Mouse (Mus musculus): ENCODE measurements around the gene Nubp1. TPM values are rescaled to one million over a fixed set of nuclear protein-coding genes. Genes with fewer than 3 reads are reported as not detected.

Nubp1 gene
- polyA plus RNA-seq, 1 experiment from 2014 or later: 36.6 TPM

- Histone ChIP-seq H3K4me2 (no peak overlapping the region), H3K9ac (no peak overlapping the region), H3K27me3 (replicated peaks) (no peaks in the 10 kb centered on the region), H3K9me3 (no peaks in the 10 kb centered on the region), H3K36me3 (peaks cover 100% of the 10 kb centered on the region), H3K4me3 (no peak overlapping the region), H3K4me1 (no peaks in the 10 kb centered on the region), H3K27ac (replicated peaks) (no peak overlapping the region)
- ATAC-seq (ENCODE audit: extremely low read depth, insufficient number of reproducible peaks, low FRiP score, low TSS enrichment): no peak
- 89% methylated on average over 9 of the region's 9 CpGs for WGBS
Measured at GRCm38 (mm10) chr16:10420447-10421054, 8.8 kb downstream of the Nubp1 start.

- H3K4me3 ChIP-seq: no peak overlapping the region
- H3K27me3 ChIP-seq (replicated peaks): no peaks in the 10 kb centered on the region
- WGBS: 55% methylated on average over 1 of the region's 1 CpGs
- no peak overlapping the region for H3K4me2 ChIP-seq
- no peak for ATAC-seq (ENCODE audit: extremely low read depth, insufficient number of reproducible peaks, low FRiP score, low TSS enrichment)
- no peaks in the 10 kb centered on the region for H3K9me3 ChIP-seq
- H3K36me3 ChIP-seq: peaks cover 5% of the 10 kb centered on the region; the same call in 1 of the 2 replicates
- H3K27ac ChIP-seq (replicated peaks): no peak overlapping the region
- no peak overlapping the region for H3K9ac ChIP-seq
- H3K4me1 ChIP-seq: peaks cover 4% of the 10 kb centered on the region; the same call in 1 of the 2 replicates
Measured at GRCm38 (mm10) chr16:10431911-10432310, 20.2 kb downstream of the Nubp1 start.

- H3K27me3 ChIP-seq (replicated peaks): no peaks in the 10 kb centered on the region
- 0 out of 2 replicates have a peak, but pooled peaks cover 1% of the 10 kb centered on the region for H3K36me3 ChIP-seq
- ATAC-seq (ENCODE audit: extremely low read depth, insufficient number of reproducible peaks, low FRiP score, low TSS enrichment): no peak
- peaks cover 4% of the 10 kb centered on the region; the same call in 1 of the 2 replicates for H3K4me1 ChIP-seq
- H3K9ac ChIP-seq: no peak overlapping the region
- WGBS: 75% methylated on average over 4 of the region's 4 CpGs
- H3K9me3 ChIP-seq: no peaks in the 10 kb centered on the region
- H3K4me3 ChIP-seq: no peak overlapping the region
- H3K4me2 ChIP-seq: no peak overlapping the region
- H3K27ac ChIP-seq (replicated peaks): no peak overlapping the region
Measured at GRCm38 (mm10) chr16:10432387-10432786, 20.6 kb downstream of the Nubp1 start.

- no peak for ATAC-seq (ENCODE audit: extremely low read depth, insufficient number of reproducible peaks, low FRiP score, low TSS enrichment)
- H3K27ac ChIP-seq (replicated peaks): no peak overlapping the region
- no peaks in the 10 kb centered on the region for H3K36me3 ChIP-seq
- H3K4me1 ChIP-seq: peaks cover 4% of the 10 kb centered on the region; the same call in 1 of the 2 replicates
- WGBS: 82% methylated on average over 5 of the region's 5 CpGs
- no peaks in the 10 kb centered on the region for H3K27me3 ChIP-seq (replicated peaks)
- no peaks in the 10 kb centered on the region for H3K9me3 ChIP-seq
- no peak overlapping the region for H3K9ac ChIP-seq
- H3K4me2 ChIP-seq: no peak overlapping the region
- no peak overlapping the region for H3K4me3 ChIP-seq
Measured at GRCm38 (mm10) chr16:10433344-10433743, 21.6 kb downstream of the Nubp1 start.

GRCm38 (mm10) chr16:10436166-10436565 lies 24.4 kb downstream of the Nubp1 start:
- Histone ChIP-seq H3K4me2 (no peak overlapping the region), H3K36me3 (no peaks in the 10 kb centered on the region), H3K27me3 (replicated peaks) (no peaks in the 10 kb centered on the region), H3K4me1 (peaks cover 4% of the 10 kb centered on the region; the same call in 1 of the 2 replicates), H3K9ac (no peak overlapping the region), H3K9me3 (no peaks in the 10 kb centered on the region), H3K27ac (replicated peaks) (no peak overlapping the region), H3K4me3 (no peak overlapping the region)
- 76% methylated on average over 6 of the region's 6 CpGs for WGBS
- no peak for ATAC-seq (ENCODE audit: extremely low read depth, insufficient number of reproducible peaks, low FRiP score, low TSS enrichment)

- 77% methylated on average over 5 of the region's 5 CpGs for WGBS
- no peak overlapping the region for H3K9ac ChIP-seq
- no peak overlapping the region for H3K4me2 ChIP-seq
- ATAC-seq (ENCODE audit: extremely low read depth, insufficient number of reproducible peaks, low FRiP score, low TSS enrichment): no peak
- no peaks in the 10 kb centered on the region for H3K27me3 ChIP-seq (replicated peaks)
- no peaks in the 10 kb centered on the region for H3K9me3 ChIP-seq
- H3K36me3 ChIP-seq: no peaks in the 10 kb centered on the region
- peaks cover 1% of the 10 kb centered on the region; the same call in 1 of the 2 replicates for H3K4me1 ChIP-seq
- no peak overlapping the region for H3K27ac ChIP-seq (replicated peaks)
- no peak overlapping the region for H3K4me3 ChIP-seq
Measured at GRCm38 (mm10) chr16:10438055-10438454, 26.3 kb downstream of the Nubp1 start.

GRCm38 (mm10) chr16:10441328-10441727 lies 29.6 kb downstream of the Nubp1 start:
- no peak overlapping the region for H3K9ac ChIP-seq
- peaks cover 2% of the 10 kb centered on the region for H3K4me1 ChIP-seq
- H3K4me3 ChIP-seq: no peak overlapping the region
- H3K4me2 ChIP-seq: no peak overlapping the region
- no peaks in the 10 kb centered on the region for H3K9me3 ChIP-seq
- H3K27ac ChIP-seq (replicated peaks): no peak overlapping the region
- H3K36me3 ChIP-seq: no peaks in the 10 kb centered on the region
- 77% methylated on average over 6 of the region's 6 CpGs for WGBS
- no peak for ATAC-seq (ENCODE audit: extremely low read depth, insufficient number of reproducible peaks, low FRiP score, low TSS enrichment)
- H3K27me3 ChIP-seq (replicated peaks): no peaks in the 10 kb centered on the region

GRCm38 (mm10) chr16:10441761-10442160 lies 30.0 kb downstream of the Nubp1 start:
- Histone ChIP-seq H3K27ac (replicated peaks) (no peak overlapping the region), H3K4me1 (peaks cover 6% of the 10 kb centered on the region), H3K27me3 (replicated peaks) (no peaks in the 10 kb centered on the region), H3K4me2 (no peak overlapping the region), H3K9ac (no peak overlapping the region), H3K9me3 (no peaks in the 10 kb centered on the region), H3K36me3 (no peaks in the 10 kb centered on the region), H3K4me3 (no peak overlapping the region)
- no peak for ATAC-seq (ENCODE audit: extremely low read depth, insufficient number of reproducible peaks, low FRiP score, low TSS enrichment)
- 79% methylated on average over 4 of the region's 4 CpGs for WGBS

- no peak overlapping the region for H3K27ac ChIP-seq (replicated peaks)
- no peak overlapping the region for H3K9ac ChIP-seq
- no peak for ATAC-seq (ENCODE audit: extremely low read depth, insufficient number of reproducible peaks, low FRiP score, low TSS enrichment)
- H3K4me1 ChIP-seq: peaks cover 18% of the 10 kb centered on the region
- no peak overlapping the region for H3K4me3 ChIP-seq
- no peaks in the 10 kb centered on the region for H3K9me3 ChIP-seq
- H3K4me2 ChIP-seq: no peak overlapping the region
- no peaks in the 10 kb centered on the region for H3K27me3 ChIP-seq (replicated peaks)
- no peaks in the 10 kb centered on the region for H3K36me3 ChIP-seq
Measured at GRCm38 (mm10) chr16:10443723-10444122, 32.0 kb downstream of the Nubp1 start.

GRCm38 (mm10) chr16:10446573-10447263 lies 35.0 kb downstream of the Nubp1 start:
- H3K9ac ChIP-seq: peak overlapping the region; percentile 65
- peak overlapping the region; percentile 67 for H3K4me2 ChIP-seq
- no peaks in the 10 kb centered on the region for H3K27me3 ChIP-seq (replicated peaks)
- H3K27ac ChIP-seq (replicated peaks): no peak overlapping the region; the same call in 1 of the 2 replicates
- WGBS: 32% methylated on average over 13 of the region's 13 CpGs
- H3K4me1 ChIP-seq: peaks cover 22% of the 10 kb centered on the region
- no peaks in the 10 kb centered on the region for H3K9me3 ChIP-seq
- no peak for ATAC-seq (ENCODE audit: extremely low read depth, insufficient number of reproducible peaks, low FRiP score, low TSS enrichment)
- peak overlapping the region; percentile 47 for H3K4me3 ChIP-seq
- H3K36me3 ChIP-seq: no peaks in the 10 kb centered on the region

- Histone ChIP-seq H3K9ac (peak within 1 kb of the TSS; percentile 65), H3K9me3 (no peaks in the 10 kb centered on the region), H3K4me1 (peaks cover 28% of the 10 kb centered on the region), H3K36me3 (no peaks in the 10 kb centered on the region), H3K27me3 (replicated peaks) (no peaks in the 10 kb centered on the region), H3K4me2 (peak within 1 kb of the TSS; percentile 67), H3K27ac (replicated peaks) (peak within 1 kb of the TSS; percentile 30; the same call in 1 of the 2 replicates), H3K4me3 (peak within 1 kb of the TSS; percentile 47)
- 3% methylated on average over 12 of the region's 12 CpGs for WGBS
- ATAC-seq (ENCODE audit: extremely low read depth, insufficient number of reproducible peaks, low FRiP score, low TSS enrichment): no peak
Measured at GRCm38 (mm10) chr16:10447264-10447594, 35.5 kb downstream of the Nubp1 start, which contains the start of gene Tvp23a. Gene Tvp23a (minus strand): TSS chr16:10447362.

- peak overlapping the region; percentile 67 for H3K4me2 ChIP-seq
- H3K4me3 ChIP-seq: peak overlapping the region; percentile 47
- peaks cover 33% of the 10 kb centered on the region for H3K4me1 ChIP-seq
- no peak for ATAC-seq (ENCODE audit: extremely low read depth, insufficient number of reproducible peaks, low FRiP score, low TSS enrichment)
- peak overlapping the region; percentile 65 for H3K9ac ChIP-seq
- no peaks in the 10 kb centered on the region for H3K9me3 ChIP-seq
- H3K27ac ChIP-seq (replicated peaks): no peak overlapping the region
- no peaks in the 10 kb centered on the region for H3K36me3 ChIP-seq
- H3K27me3 ChIP-seq (replicated peaks): no peaks in the 10 kb centered on the region
- WGBS: 61% methylated on average over 2 of the region's 2 CpGs
Measured at GRCm38 (mm10) chr16:10447781-10448180, 36.0 kb downstream of the Nubp1 start.

All from heart, embryonic 13.5 days (tissue).